Comparison of ENCODE assay signal across 23 mouse cellular contexts in genomic region chr7:81847777-81848176, GRCm38 (mm10). TPM values are rescaled to one million over a fixed set of nuclear protein-coding genes. Genes with fewer than 3 reads are reported as not detected.
DNase-seq lines count a peak whose midpoint lies in the region; ATAC-seq and TF ChIP-seq lines count a peak whose summit lies in the region.
"Had no signal": no experiment of that assay in that cellular context is flagged by ENCODE, and none has a peak within 500 bp of the region (broad histone marks: within the 10 kb centered on the region; RNA-seq: fewer than 3 reads in every experiment).

No protein-coding gene starts in this region.

- H3K27me3 ChIP-seq in hindbrain, embryonic 16.5 days (replicated peaks; ENCODE audit: control insufficient read depth, insufficient read depth, low read length): no peaks in the 10 kb centered on the region
- H3K27me3 ChIP-seq in hindbrain, embryonic 10.5 days (ENCODE audit: insufficient read depth, poor library complexity, severe bottlenecking): no peaks in the 10 kb centered on the region
- no peaks in the 10 kb centered on the region for H3K27me3 ChIP-seq in limb, embryonic 11.5 days (ENCODE audit: control insufficient read depth, insufficient read depth, low read length)
- H3K27me3 ChIP-seq: limb, embryonic 15.5 days; Patski had no signal

- no peaks in the 10 kb centered on the region for H3K36me3 ChIP-seq in hindbrain, embryonic 16.5 days (ENCODE audit: control insufficient read depth, insufficient read depth, low read length)
- no peaks in the 10 kb centered on the region for H3K36me3 ChIP-seq in hindbrain, embryonic 10.5 days
- H3K36me3 ChIP-seq in limb, embryonic 11.5 days (ENCODE audit: control insufficient read depth, insufficient read depth, low read length): no peaks in the 10 kb centered on the region
- H3K36me3 ChIP-seq: heart, embryonic 10.5 days; limb, embryonic 15.5 days; midbrain, embryonic 10.5 days had no signal

- no peak for TF ChIP-seq CTCF in brain, embryonic 14.5 days (IDR thresholded peaks at IDR 0.05; ENCODE audit: borderline replicate concordance, extremely low read depth, insufficient read depth, insufficient read length)

- no peak for DNase-seq in hindbrain, embryonic 10.5 days (ENCODE audit: low spot score)
- DNase-seq in brain, embryonic 14.5 days (ENCODE audit: low read depth): peak; percentile 77
- DNase-seq in cerebellum, postnatal 10 days: peak; percentile 82 to 83
- DNase-seq in limb, embryonic 11.5 days (ENCODE audit: low spot score): peak; percentile 47
- DNase-seq in ovary, postnatal 10 days (ENCODE audit: low spot score): no peak
- DNase-seq in urinary bladder, postnatal 36 days (ENCODE audit: low spot score in 2 of 2): no peak
- DNase-seq: gastrocnemius, postnatal 14 days; heart, postnatal 10 days; lung, postnatal 14 days; thymus, adult 2 months had no signal

- no peak for TF ChIP-seq POLR2A in brain, embryonic 14.5 days (IDR thresholded peaks at IDR 0.05; ENCODE audit: borderline replicate concordance, extremely low read depth, insufficient read depth, insufficient read length, poor library complexity, severe bottlenecking)

- no peak overlapping the region for H3K4me2 ChIP-seq in hindbrain, embryonic 16.5 days (ENCODE audit: low read length)
- H3K4me2 ChIP-seq in limb, embryonic 11.5 days (ENCODE audit: low read depth, severe bottlenecking): no peak overlapping the region
- H3K4me2 ChIP-seq: hindbrain, embryonic 14.5 days; limb, embryonic 15.5 days had no signal

- H3K4me3 ChIP-seq in hindbrain, embryonic 16.5 days (ENCODE audit: low read length): no peak overlapping the region
- H3K4me3 ChIP-seq in hindbrain, embryonic 10.5 days: no peak overlapping the region
- H3K4me3 ChIP-seq in limb, embryonic 11.5 days (ENCODE audit: low read depth, low read length): no peak overlapping the region
- H3K4me3 ChIP-seq: heart, embryonic 10.5 days; limb, embryonic 15.5 days; midbrain, embryonic 10.5 days had no signal

- no peaks in the 10 kb centered on the region for H3K9me3 ChIP-seq in hindbrain, embryonic 16.5 days (ENCODE audit: control insufficient read depth, low read length)
- no peaks in the 10 kb centered on the region for H3K9me3 ChIP-seq in hindbrain, embryonic 10.5 days
- H3K9me3 ChIP-seq in limb, embryonic 11.5 days (ENCODE audit: control insufficient read depth, low read length): no peaks in the 10 kb centered on the region
- H3K9me3 ChIP-seq: heart, embryonic 10.5 days; limb, embryonic 15.5 days; midbrain, embryonic 10.5 days had no signal

- peak; percentile 68 for ATAC-seq in hindbrain, embryonic 16.5 days
- ATAC-seq in limb, embryonic 11.5 days (ENCODE audit: insufficient number of reproducible peaks, low FRiP score, low TSS enrichment, low read depth): no peak
- ATAC-seq: activated CD4-positive, CD25-positive, alpha-beta regulatory T cell, adult 4 months; intestine, postnatal 0 days; Patski had no signal

- 34% methylated on average over 4 of the region's 4 CpGs for WGBS in hindbrain, embryonic 16.5 days
- WGBS in hindbrain, embryonic 10.5 days: 41% methylated on average over 4 of the region's 4 CpGs
- 17% methylated on average over 4 of the region's 4 CpGs for WGBS in limb, embryonic 11.5 days

- no peaks in the 10 kb centered on the region for H3K4me1 ChIP-seq in hindbrain, embryonic 16.5 days (ENCODE audit: control insufficient read depth, insufficient read depth, low read depth, low read length)
- H3K4me1 ChIP-seq in hindbrain, embryonic 10.5 days (replicated peaks): no peaks in the 10 kb centered on the region
- peaks cover 6% of the 10 kb centered on the region for H3K4me1 ChIP-seq in limb, embryonic 11.5 days (ENCODE audit: control insufficient read depth, insufficient read depth, low read length)
- H3K4me1 ChIP-seq: limb, embryonic 15.5 days had no signal

- H3K27ac ChIP-seq in hindbrain, embryonic 16.5 days (ENCODE audit: low read depth, low read length): no peak overlapping the region
- H3K27ac ChIP-seq in hindbrain, embryonic 10.5 days: no peak overlapping the region
- H3K27ac ChIP-seq in limb, embryonic 11.5 days (replicated peaks; ENCODE audit: low read depth, low read length): no peak overlapping the region
- H3K27ac ChIP-seq: heart, embryonic 10.5 days; hindbrain, embryonic 14.5 days; limb, embryonic 15.5 days; midbrain, embryonic 10.5 days had no signal

- no peak overlapping the region for H3K9ac ChIP-seq in hindbrain, embryonic 16.5 days (ENCODE audit: low read depth, low read length)
- no peak overlapping the region for H3K9ac ChIP-seq in limb, embryonic 11.5 days (ENCODE audit: low read length)
- H3K9ac ChIP-seq: hindbrain, embryonic 14.5 days; limb, embryonic 15.5 days had no signal

RNA-seq across cellular contexts. Expression of gene Gm10160, which starts 7.8 kb away (rescaled TPM):
- polyA plus RNA-seq in hindbrain, embryonic 16.5 days (2015; fragmentation: Nextera tagmentation; extraction: Ambion mirVana): not detected in 2 replicates
- not detected in 2 replicates for polyA plus RNA-seq in hindbrain, embryonic 10.5 days (2016; fragmentation: Nextera tagmentation; extraction: Ambion mirVana)
- not detected in 2 replicates for polyA plus RNA-seq in brain, embryonic 14.5 days (2012; rRNA removed)
- polyA plus RNA-seq in limb, embryonic 11.5 days (2014; fragmentation: Nextera tagmentation; extraction: Ambion mirVana): not detected in 2 replicates
- polyA plus RNA-seq: activated CD4-positive, CD25-positive, alpha-beta regulatory T cell, adult 4 months; C2C12; heart, embryonic 10.5 days; hindbrain, embryonic 14.5 days; intestine, postnatal 0 days; kidney, embryonic 16.5 days; limb, embryonic 15.5 days; liver, embryonic 16.5 days; midbrain, embryonic 10.5 days; Patski; stomach, embryonic 14.5 days; thymus, adult 2 months; urinary bladder, adult 2 months had no signal

RNA-seq across cellular contexts. Expression of gene Tm6sf1, which starts 11.0 kb away (rescaled TPM):
- polyA plus RNA-seq in hindbrain, embryonic 16.5 days (2015; fragmentation: Nextera tagmentation; extraction: Ambion mirVana): 9.0 and 13.0 TPM in 2 replicates
- 11.3 and 11.9 TPM in 2 replicates for polyA plus RNA-seq in hindbrain, embryonic 10.5 days (2016; fragmentation: Nextera tagmentation; extraction: Ambion mirVana)
- polyA plus RNA-seq in brain, embryonic 14.5 days (2012; rRNA removed): 16.7 and 19.0 TPM in 2 replicates
- polyA plus RNA-seq in limb, embryonic 11.5 days (2014; fragmentation: Nextera tagmentation; extraction: Ambion mirVana): 8.9 and 10.7 TPM in 2 replicates

RNA-seq across cellular contexts. Expression of gene Btbd1, which starts 18.5 kb away (rescaled TPM):
- 80.6 and 91.0 TPM in 2 replicates for polyA plus RNA-seq in hindbrain, embryonic 16.5 days (2015; fragmentation: Nextera tagmentation; extraction: Ambion mirVana)
- 58.3 and 63.1 TPM in 2 replicates for polyA plus RNA-seq in hindbrain, embryonic 10.5 days (2016; fragmentation: Nextera tagmentation; extraction: Ambion mirVana)
- polyA plus RNA-seq in brain, embryonic 14.5 days (2012; rRNA removed): 79.3 and 82.9 TPM in 2 replicates
- polyA plus RNA-seq in limb, embryonic 11.5 days (2014; fragmentation: Nextera tagmentation; extraction: Ambion mirVana): 74.0 and 76.0 TPM in 2 replicates

RNA-seq across cellular contexts. Expression of gene 3110040N11Rik, which starts 58.5 kb away (rescaled TPM):
- 48.8 and 50.3 TPM in 2 replicates for polyA plus RNA-seq in hindbrain, embryonic 16.5 days (2015; fragmentation: Nextera tagmentation; extraction: Ambion mirVana)
- polyA plus RNA-seq in hindbrain, embryonic 10.5 days (2016; fragmentation: Nextera tagmentation; extraction: Ambion mirVana): 50.1 and 50.8 TPM in 2 replicates
- 38.1 and 50.0 TPM in 2 replicates for polyA plus RNA-seq in brain, embryonic 14.5 days (2012; rRNA removed)
- polyA plus RNA-seq in limb, embryonic 11.5 days (2014; fragmentation: Nextera tagmentation; extraction: Ambion mirVana): 50.8 and 58.4 TPM in 2 replicates

Comparison
In these comparisons a context has a peak if more than half of its experiments do, and no peak if none do; other contexts are left out.
1. DNase-seq: peak in brain, embryonic 14.5 days (single experiment), cerebellum, postnatal 10 days (2 of 2) and limb, embryonic 11.5 days (single experiment); none in hindbrain, embryonic 10.5 days (single experiment), ovary, postnatal 10 days (single experiment) and urinary bladder, postnatal 36 days (0 of 2).